1 mouse cellular context compared by ENCODE assay signal in the genomic region with DNA sequence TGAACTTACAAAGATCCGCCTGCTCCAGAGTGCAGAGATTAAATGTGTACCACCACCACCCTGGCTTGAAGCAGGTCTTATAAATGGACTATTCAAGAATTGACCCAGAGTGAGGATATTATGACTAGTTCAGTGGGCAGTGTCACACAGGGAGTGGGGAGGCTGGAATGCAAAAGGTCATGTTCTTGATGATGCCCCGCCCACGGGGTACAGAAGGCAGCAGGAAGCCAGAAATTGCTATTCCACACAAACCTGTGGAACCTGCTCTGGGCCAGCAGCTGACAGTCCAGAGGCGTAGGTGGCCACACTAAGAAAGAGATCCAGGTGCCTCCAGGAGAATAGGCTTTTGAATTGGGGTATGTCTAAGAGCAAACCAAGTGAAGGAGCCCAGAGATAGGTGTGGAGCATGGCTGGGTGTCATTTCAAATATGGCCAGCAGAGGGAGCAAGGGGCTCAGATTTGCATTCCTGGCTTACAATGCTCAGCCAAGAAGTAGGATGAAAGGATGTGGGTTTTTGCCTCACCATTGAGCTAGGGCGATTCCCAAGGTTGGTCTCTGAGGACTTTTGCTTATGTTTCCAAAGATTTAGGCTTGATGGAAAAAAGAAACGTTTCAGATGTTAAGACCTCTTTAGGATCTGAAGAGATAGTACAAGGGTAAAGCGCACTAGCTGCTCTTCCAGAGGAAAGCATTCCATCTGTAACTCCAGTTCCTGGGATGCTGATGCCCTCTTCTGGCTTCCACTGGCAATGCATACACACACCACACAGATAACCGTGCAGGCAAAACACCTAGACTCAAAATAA.
TF ChIP-seq lines count a peak whose summit lies in the region.

No protein-coding gene starts in this region.

TF ChIP-seq in CH12.LX, 34 proteins besides CTCF, POLR2A, EP300 and RAD21:
- TF ChIP-seq NRF1 (IDR thresholded peaks at IDR 0.05; ENCODE audit: low read depth, low read length) (no peak), MAFK (IDR thresholded peaks at IDR 0.05; ENCODE audit: insufficient replicate concordance, low read length) (no peak), CHD1 (IDR thresholded peaks at IDR 0.05; ENCODE audit: low read depth, low read length) (no peak), MXI1 (IDR thresholded peaks at IDR 0.05; ENCODE audit: low read depth, low read length) (no peak), ZNF384 (IDR thresholded peaks at IDR 0.05; ENCODE audit: low read depth, low read length) (no peak), HCFC1 (IDR thresholded peaks at IDR 0.05; ENCODE audit: low read depth, low read length) (no peak), MAZ (IDR thresholded peaks at IDR 0.05; ENCODE audit: low read depth, low read length) (no peak), ETS1 (conservative IDR thresholded peaks at IDR 0.05; ENCODE audit: low read depth, low read length) (no peak), UBTF (IDR thresholded peaks at IDR 0.05; ENCODE audit: low read depth, low read length) (no peak), ZC3H11A (IDR thresholded peaks at IDR 0.05; ENCODE audit: low read depth, low read length) (peak; percentile 53), ZKSCAN1 (IDR thresholded peaks at IDR 0.05; ENCODE audit: borderline replicate concordance, low read depth, low read length) (no peak), SMC3 (IDR thresholded peaks at IDR 0.05; ENCODE audit: low read depth, low read length) (peak; percentile 87), ZMIZ1 (IDR thresholded peaks at IDR 0.05; ENCODE audit: low read depth, low read length) (no peak), MEF2A (IDR thresholded peaks at IDR 0.05; ENCODE audit: borderline replicate concordance, low read depth, low read length) (no peak), ELF1 (IDR thresholded peaks at IDR 0.05; ENCODE audit: low read depth, low read length) (0 out of 2 replicates have a peak, but pooled peaks have one; percentile 12), USF2 (conservative IDR thresholded peaks at IDR 0.05; ENCODE audit: low read depth, low read length) (no peak), NELFE (IDR thresholded peaks at IDR 0.05; ENCODE audit: low read depth, low read length) (no peak), BHLHE40 (IDR thresholded peaks at IDR 0.05; ENCODE audit: low read depth, low read length) (no peak), PAX5 (IDR thresholded peaks at IDR 0.05; ENCODE audit: low read length) (no peak), GABPA (IDR thresholded peaks at IDR 0.05; ENCODE audit: insufficient replicate concordance, low read depth, low read length) (no peak), SIN3A (IDR thresholded peaks at IDR 0.05; ENCODE audit: low read length) (no peak), MYC (IDR thresholded peaks at IDR 0.05; ENCODE audit: low read depth, low read length) (no peak), RCOR1 (conservative IDR thresholded peaks at IDR 0.05; ENCODE audit: low read depth, low read length) (no peak), IRF4 (IDR thresholded peaks at IDR 0.05; ENCODE audit: low read depth, low read length) (no peak), MAX (IDR thresholded peaks at IDR 0.05; ENCODE audit: low read length) (no peak), POLR2AphosphoS2 (IDR thresholded peaks at IDR 0.05; ENCODE audit: low read depth, low read length) (no peak), TBP (conservative IDR thresholded peaks at IDR 0.05; ENCODE audit: low read depth, low read length) (no peak)
